Mouse (Mus musculus) small intestine, adult 2 months (tissue): ENCODE data around the gene Kcnj15. TPM values are rescaled to one million over a fixed set of nuclear protein-coding genes. Genes with fewer than 3 reads are reported as not detected.

ENCODE experiments used
- H3K27ac ChIP-seq: fragments of 200-500 bp; 2 replicates; pipeline ENCODE4 v1.5.1; 2012; ENCODE audit warnings: low read depth, low read length, control low read depth, inconsistent platforms; ENCODE audit not compliant: insufficient read depth
- H3K27me3 ChIP-seq: fragments of 200-500 bp; 2 replicates; pipeline ENCODE4 v1.6.1; 2012; ENCODE audit warnings: mild to moderate bottlenecking, moderate library complexity, low read length, inconsistent platforms; ENCODE audit not compliant: control insufficient read depth, insufficient read depth
- H3K36me3 ChIP-seq: fragments of 200-500 bp; 2 replicates; pipeline ENCODE4 v1.6.1; 2012; ENCODE audit warnings: mild to moderate bottlenecking, low read length, control low read depth, inconsistent platforms; ENCODE audit not compliant: control insufficient read depth, insufficient read depth
- H3K4me1 ChIP-seq: fragments of 200-500 bp; 2 replicates; pipeline ENCODE4 v1.6.1; 2012; ENCODE audit warnings: low read length, inconsistent platforms, mixed read lengths; ENCODE audit not compliant: control insufficient read depth, insufficient read depth, insufficient read length
- H3K4me3 ChIP-seq: fragments of 200-500 bp; 2 replicates; pipeline ENCODE4 v1.5.1; 2012; ENCODE audit warnings: low read depth, mild to moderate bottlenecking, control low read depth, inconsistent platforms, low read length, moderate library complexity
- CTCF ChIP-seq: fragments of 200-500 bp; IDR thresholded peaks from 2 replicates; pipeline ENCODE4 v1.5.1; 2012; ENCODE audit warnings: low read depth, mild to moderate bottlenecking, control low read depth, inconsistent platforms, low read length, moderate library complexity, mixed read lengths; ENCODE audit not compliant: insufficient replicate concordance, insufficient read length; ENCODE audit errors: extremely low read depth
- POLR2A ChIP-seq: fragments of 200-500 bp; IDR thresholded peaks from 2 replicates; pipeline ENCODE4 v1.6.1; 2012; ENCODE audit warnings: low read depth, mild to moderate bottlenecking, control low read depth, inconsistent platforms, low read length, moderate library complexity
- WGBS: fragments of 180-500 bp; shearing (Covaris S2); methylation state at CpG from one replicate; pipeline ENCODE4 v1.1.7; 2018; 5-methylcytosine and 5-hydroxymethylcytosine counted together
- polyA plus RNA-seq: library from polyadenylated mRNA; depleted of rRNA; stranded (reverse); fragments of >200 nt; gene quantifications from 2 replicates; pipeline ENCODE4 v1.2.3, GENCODE M21; 2012

Gene Kcnj15
- polyA plus RNA-seq, 1 experiment, result 0.38 TPM

DNA sequence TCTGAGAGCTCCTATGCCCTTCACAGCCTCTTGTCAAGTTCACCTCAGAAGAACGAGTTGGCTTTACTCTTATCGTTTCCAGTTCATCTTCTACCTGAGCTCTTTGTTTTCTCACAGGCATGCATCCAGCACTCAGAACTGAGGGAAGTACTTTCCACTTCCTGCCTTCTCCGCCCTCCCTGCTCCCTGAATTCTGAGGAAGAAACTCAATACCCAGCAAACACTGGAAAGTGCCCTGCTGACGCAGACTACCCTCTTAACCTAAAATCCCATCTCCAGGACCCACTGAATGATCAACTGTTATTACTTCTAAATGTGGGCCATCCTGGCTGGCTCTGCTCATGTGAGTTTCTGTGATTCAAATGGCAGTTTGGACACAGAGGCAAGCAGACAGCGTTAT is 8.7 kb upstream of the Kcnj15 start:
- Histone ChIP-seq H3K36me3 (no peaks in the 10 kb centered on the region), H3K27ac (no peak overlapping the region), H3K27me3 (no peaks in the 10 kb centered on the region), H3K4me1 (no peaks in the 10 kb centered on the region), H3K4me3 (no peak overlapping the region)
- no peak for TF ChIP-seq CTCF
- no peak for TF ChIP-seq POLR2A
- WGBS, result 52% methylated on average over 5 of the region's 5 CpGs

GRCm38 (mm10) chr16:95256648-95257047 is 710 bp upstream of the Kcnj15 start:
- Histone ChIP-seq H3K4me3 (no peak overlapping the region), H3K27ac (no peak overlapping the region), H3K4me1 (no peaks in the 10 kb centered on the region), H3K27me3 (no peaks in the 10 kb centered on the region), H3K36me3 (no peaks in the 10 kb centered on the region)
- WGBS, result 64% methylated on average over 2 of the region's 2 CpGs
- TF ChIP-seq POLR2A (no peak), CTCF (no peak)

DNA sequence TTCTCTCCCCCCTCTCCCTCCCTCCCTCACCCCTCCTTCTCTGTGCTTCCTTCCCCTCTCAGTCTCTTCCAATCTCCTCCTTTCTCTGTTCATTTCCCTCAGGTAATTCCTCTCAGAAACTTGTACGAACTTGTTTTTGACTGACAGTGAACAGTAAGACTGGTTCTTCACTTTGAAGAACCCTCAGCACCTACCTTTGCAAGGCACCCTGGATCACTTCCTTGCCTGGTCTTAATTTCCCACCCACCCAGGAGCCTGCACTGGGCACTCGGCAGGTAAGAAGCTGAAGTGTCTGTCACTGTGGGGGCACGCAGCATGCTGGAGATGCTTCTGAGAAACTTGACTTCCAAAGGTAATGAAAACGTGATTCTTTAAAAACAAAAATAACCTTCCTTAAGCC is 742 bp downstream of the Kcnj15 start:
- H3K4me1 ChIP-seq, result no peaks in the 10 kb centered on the region
- H3K4me3 ChIP-seq, result no peak overlapping the region
- no peaks in the 10 kb centered on the region for H3K27me3 ChIP-seq
- H3K36me3 ChIP-seq, result no peaks in the 10 kb centered on the region
- 31% methylated on average over 4 of the region's 4 CpGs for WGBS
- no peak for TF ChIP-seq POLR2A
- no peak for TF ChIP-seq CTCF
- no peak overlapping the region for H3K27ac ChIP-seq

- no peak overlapping the region for H3K27ac ChIP-seq
- H3K4me1 ChIP-seq, result no peaks in the 10 kb centered on the region
- H3K27me3 ChIP-seq, result no peaks in the 10 kb centered on the region
- no peaks in the 10 kb centered on the region for H3K36me3 ChIP-seq
- 74% methylated on average over 4 of the region's 4 CpGs for WGBS
- TF ChIP-seq POLR2A (no peak), CTCF (no peak)
- H3K4me3 ChIP-seq, result no peak overlapping the region
These were observed 2.1 kb downstream of the Kcnj15 start for GRCm38 (mm10) chr16:95259505-95259904.

GRCm38 (mm10) chr16:95260693-95261092 is 3.3 kb downstream of the Kcnj15 start:
- H3K4me3 ChIP-seq, result no peak overlapping the region
- no peaks in the 10 kb centered on the region for H3K4me1 ChIP-seq
- no peaks in the 10 kb centered on the region for H3K36me3 ChIP-seq
- TF ChIP-seq POLR2A, result no peak
- no peak for TF ChIP-seq CTCF
- H3K27me3 ChIP-seq, result no peaks in the 10 kb centered on the region
- 58% methylated on average over 5 of the region's 5 CpGs for WGBS
- no peak overlapping the region for H3K27ac ChIP-seq

DNA sequence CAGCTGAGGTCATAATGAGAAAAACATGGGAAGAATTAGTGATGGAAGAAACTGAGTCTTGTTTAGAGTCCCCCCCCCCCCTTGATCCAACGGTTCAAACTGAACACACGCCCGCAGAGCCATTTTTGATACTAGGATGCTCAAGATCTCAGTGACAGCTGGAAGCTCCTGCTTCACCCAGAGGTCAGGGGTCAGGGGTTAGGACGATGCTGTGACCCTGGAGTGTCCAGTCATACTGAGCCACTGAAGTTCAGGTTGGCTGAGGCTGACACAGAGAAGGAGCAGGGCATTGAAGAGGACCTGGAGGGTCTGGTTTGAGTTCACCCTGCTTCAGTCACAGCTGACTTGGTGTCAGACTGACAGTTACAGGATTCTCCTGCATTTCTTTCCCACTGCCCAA is 4.4 kb downstream of the Kcnj15 start:
- WGBS, result 82% methylated on average over 4 of the region's 4 CpGs
- no peak overlapping the region for H3K27ac ChIP-seq
- TF ChIP-seq POLR2A, result no peak

GRCm38 (mm10) chr16:95262706-95263363 is 5.5 kb downstream of the Kcnj15 start:
- H3K36me3 ChIP-seq, result no peaks in the 10 kb centered on the region
- no peaks in the 10 kb centered on the region; the same call in 1 of the 2 replicates for H3K27me3 ChIP-seq
- TF ChIP-seq POLR2A (no peak), CTCF (no peak)
- 75% methylated on average over 15 of the region's 15 CpGs for WGBS
- H3K4me1 ChIP-seq, result no peaks in the 10 kb centered on the region
- H3K4me3 ChIP-seq, result no peak overlapping the region
- no peak overlapping the region for H3K27ac ChIP-seq

More for the DNA sequence above, 4.4 kb downstream of the Kcnj15 start:
- no peak overlapping the region for H3K4me3 ChIP-seq
- H3K4me1 ChIP-seq, result no peaks in the 10 kb centered on the region
- H3K27me3 ChIP-seq, result no peaks in the 10 kb centered on the region
- H3K36me3 ChIP-seq, result no peaks in the 10 kb centered on the region
